Mouse (Mus musculus) spleen, embryonic (tissue): ENCODE data around the gene Evl.

Experiments
- CTCF ChIA-PET: fragments of 350-600 bp; sonication (Branson Sonifier 250); formaldehyde crosslinking; loops from one replicate; lab custom pipeline; 2022; lab: Charles Lee

The Evl gene

GRCm38 (mm10) chr12:108646234-108646633, 91.7 kb downstream of the Evl start:
- CTCF ChIA-PET = no interaction called here

GRCm38 (mm10) chr12:108647784-108648183, 93.3 kb downstream of the Evl start:
- CTCF ChIA-PET = no interaction called here

GRCm38 (mm10) chr12:108651053-108651660, 96.6 kb downstream of the Evl start:
- CTCF ChIA-PET = interaction anchor here (1.0 kb wide), 1 partner anchor 10 kb away, joined by 3 read pairs; no protein-coding TSS in a partner anchor

GRCm38 (mm10) chr12:108653358-108654335, 99.1 kb downstream of the Evl start:
- CTCF ChIA-PET = no interaction called here

GRCm38 (mm10) chr12:108657350-108657749, 102.8 kb downstream of the Evl start:
- CTCF ChIA-PET = interaction anchor here (0.7 to 3.8 kb wide), 4 partner anchors 15 to 44 kb away, joined by 3 to 21 read pairs (median 3); no protein-coding TSS in a partner anchor

GRCm38 (mm10) chr12:108668606-108669235, 114.2 kb downstream of the Evl start:
- CTCF ChIA-PET = interaction anchor here (0.5 kb wide), 1 partner anchor 34 kb away, joined by 3 read pairs; no protein-coding TSS in a partner anchor

GRCm38 (mm10) chr12:108671541-108671940, 117.0 kb downstream of the Evl start:
- CTCF ChIA-PET = no interaction called here

GRCm38 (mm10) chr12:108672908-108673307, 118.4 kb downstream of the Evl start:
- CTCF ChIA-PET = interaction anchor here (1.3 kb wide), 1 partner anchor 16 kb away, joined by 3 read pairs; no protein-coding TSS in a partner anchor

- CTCF ChIA-PET = no interaction called here
Measured at GRCm38 (mm10) chr12:108673546-108673945, 119.0 kb downstream of the Evl start.

- CTCF ChIA-PET = interaction anchor here (1.4 kb wide), 1 partner anchor 61 kb away, joined by 4 read pairs; no protein-coding TSS in a partner anchor
Measured at GRCm38 (mm10) chr12:108674502-108674901, 120.0 kb downstream of the Evl start.

GRCm38 (mm10) chr12:108674916-108675315, 120.4 kb downstream of the Evl start:
- CTCF ChIA-PET = interaction anchor here (1.4 kb wide), 1 partner anchor 62 kb away, joined by 4 read pairs; no protein-coding TSS in a partner anchor

- CTCF ChIA-PET = interaction anchor here (1.4 kb wide), 2 partner anchors 18 to 63 kb away, joined by 3 to 4 read pairs; no protein-coding TSS in a partner anchor
Measured at GRCm38 (mm10) chr12:108675614-108676401, 121.3 kb downstream of the Evl start.

- CTCF ChIA-PET = no interaction called here
Measured at GRCm38 (mm10) chr12:108677116-108677515, 122.6 kb downstream of the Evl start.

GRCm38 (mm10) chr12:108678366-108678765, 123.8 kb downstream of the Evl start:
- CTCF ChIA-PET = no interaction called here

GRCm38 (mm10) chr12:108680861-108681260, 126.3 kb downstream of the Evl start:
- CTCF ChIA-PET = no interaction called here

GRCm38 (mm10) chr12:108682240-108683023, 127.9 kb downstream of the Evl start:
- CTCF ChIA-PET = no interaction called here

- CTCF ChIA-PET = no interaction called here
Measured at GRCm38 (mm10) chr12:108686463-108686862, 131.9 kb downstream of the Evl start.

GRCm38 (mm10) chr12:108686926-108687325, 132.4 kb downstream of the Evl start:
- CTCF ChIA-PET = no interaction called here

GRCm38 (mm10) chr12:108689167-108689566, 134.6 kb downstream of the Evl start:
- CTCF ChIA-PET = no interaction called here

- CTCF ChIA-PET = no interaction called here
Measured at GRCm38 (mm10) chr12:108690529-108690928, 136.0 kb downstream of the Evl start.
